Mouse (Mus musculus): ENCODE data around the gene Pik3r6. TPM values are rescaled to one million over a fixed set of nuclear protein-coding genes. Genes with fewer than 3 reads are reported as not detected.
A peak's percentile ranks its signal among the peaks of the same experiment; 100 is the strongest.

The Pik3r6 gene
- polyA plus RNA-seq, 1 experiment: 3.8 TPM

- TF ChIP-seq CTCF (IDR thresholded peaks at IDR 0.05; ENCODE audit: extremely low read depth, insufficient read depth, low read length) (no peak), POLR2A (IDR thresholded peaks at IDR 0.05; ENCODE audit: extremely low read depth, insufficient read depth, low read length) (no peak)
- no peak overlapping the region for H3K4me3 ChIP-seq (ENCODE audit: insufficient read depth, low read length)
- no peak overlapping the region for H3K27ac ChIP-seq (ENCODE audit: insufficient read depth, low read length)
- no peaks in the 10 kb centered on the region for H3K4me1 ChIP-seq (ENCODE audit: control insufficient read depth, insufficient read depth, low read length)
These were observed 61.7 kb downstream of the Pik3r6 start for GRCm38 (mm10) chr11:68564356-68565031.

- no peak for TF ChIP-seq CTCF (IDR thresholded peaks at IDR 0.05; ENCODE audit: extremely low read depth, insufficient read depth, low read length)
- no peak for TF ChIP-seq POLR2A (IDR thresholded peaks at IDR 0.05; ENCODE audit: extremely low read depth, insufficient read depth, low read length)
- H3K4me3 ChIP-seq (ENCODE audit: insufficient read depth, low read length): no peak overlapping the region
- no peak overlapping the region for H3K27ac ChIP-seq (ENCODE audit: insufficient read depth, low read length)
- no peaks in the 10 kb centered on the region for H3K4me1 ChIP-seq (ENCODE audit: control insufficient read depth, insufficient read depth, low read length)
These were observed 62.2 kb downstream of the Pik3r6 start for GRCm38 (mm10) chr11:68565032-68565429.

GRCm38 (mm10) chr11:68566447-68567059 lies 63.7 kb downstream of the Pik3r6 start:
- TF ChIP-seq POLR2A (IDR thresholded peaks at IDR 0.05; ENCODE audit: extremely low read depth, insufficient read depth, low read length) (0 out of 2 replicates have a peak, but pooled peaks have one; percentile 26), CTCF (IDR thresholded peaks at IDR 0.05; ENCODE audit: extremely low read depth, insufficient read depth, low read length) (peak; percentile 71)
- H3K4me3 ChIP-seq (ENCODE audit: insufficient read depth, low read length): peak overlapping the region; percentile 25
- H3K27ac ChIP-seq (ENCODE audit: insufficient read depth, low read length): no peak overlapping the region
- H3K4me1 ChIP-seq (ENCODE audit: control insufficient read depth, insufficient read depth, low read length): no peaks in the 10 kb centered on the region

- no peak overlapping the region for H3K27ac ChIP-seq (ENCODE audit: insufficient read depth, low read length)
- TF ChIP-seq POLR2A (IDR thresholded peaks at IDR 0.05; ENCODE audit: extremely low read depth, insufficient read depth, low read length): no peak
- TF ChIP-seq CTCF (IDR thresholded peaks at IDR 0.05; ENCODE audit: extremely low read depth, insufficient read depth, low read length): no peak
- no peaks in the 10 kb centered on the region for H3K4me1 ChIP-seq (ENCODE audit: control insufficient read depth, insufficient read depth, low read length)
- no peak overlapping the region for H3K4me3 ChIP-seq (ENCODE audit: insufficient read depth, low read length)
These were observed 68.0 kb downstream of the Pik3r6 start for GRCm38 (mm10) chr11:68570861-68571260.

- TF ChIP-seq CTCF (IDR thresholded peaks at IDR 0.05; ENCODE audit: extremely low read depth, insufficient read depth, low read length) (no peak), POLR2A (IDR thresholded peaks at IDR 0.05; ENCODE audit: extremely low read depth, insufficient read depth, low read length) (no peak)
- Histone ChIP-seq H3K4me3 (ENCODE audit: insufficient read depth, low read length) (no peak overlapping the region), H3K27ac (ENCODE audit: insufficient read depth, low read length) (no peak overlapping the region), H3K4me1 (ENCODE audit: control insufficient read depth, insufficient read depth, low read length) (no peaks in the 10 kb centered on the region)
These were observed 74.3 kb downstream of the Pik3r6 start for GRCm38 (mm10) chr11:68577076-68577475.

GRCm38 (mm10) chr11:68579462-68579881 lies 76.7 kb downstream of the Pik3r6 start:
- Histone ChIP-seq H3K27ac (ENCODE audit: insufficient read depth, low read length) (no peak overlapping the region), H3K4me3 (ENCODE audit: insufficient read depth, low read length) (no peak overlapping the region), H3K4me1 (ENCODE audit: control insufficient read depth, insufficient read depth, low read length) (no peaks in the 10 kb centered on the region)
- no peak for TF ChIP-seq CTCF (IDR thresholded peaks at IDR 0.05; ENCODE audit: extremely low read depth, insufficient read depth, low read length)
- TF ChIP-seq POLR2A (IDR thresholded peaks at IDR 0.05; ENCODE audit: extremely low read depth, insufficient read depth, low read length): no peak

- Histone ChIP-seq H3K27ac (ENCODE audit: insufficient read depth, low read length) (no peak overlapping the region), H3K4me3 (ENCODE audit: insufficient read depth, low read length) (no peak overlapping the region), H3K4me1 (ENCODE audit: control insufficient read depth, insufficient read depth, low read length) (no peaks in the 10 kb centered on the region)
- TF ChIP-seq POLR2A (IDR thresholded peaks at IDR 0.05; ENCODE audit: extremely low read depth, insufficient read depth, low read length): no peak
- TF ChIP-seq CTCF (IDR thresholded peaks at IDR 0.05; ENCODE audit: extremely low read depth, insufficient read depth, low read length): no peak
These were observed 77.7 kb downstream of the Pik3r6 start for GRCm38 (mm10) chr11:68580566-68580965.

- Histone ChIP-seq H3K4me3 (ENCODE audit: insufficient read depth, low read length) (no peak overlapping the region), H3K4me1 (ENCODE audit: control insufficient read depth, insufficient read depth, low read length) (no peaks in the 10 kb centered on the region), H3K27ac (ENCODE audit: insufficient read depth, low read length) (no peak overlapping the region)
- TF ChIP-seq CTCF (IDR thresholded peaks at IDR 0.05; ENCODE audit: extremely low read depth, insufficient read depth, low read length) (no peak), POLR2A (IDR thresholded peaks at IDR 0.05; ENCODE audit: extremely low read depth, insufficient read depth, low read length) (peak; percentile 78; the same call in 1 of the 2 replicates)
These were observed 80.4 kb downstream of the Pik3r6 start for GRCm38 (mm10) chr11:68583225-68583624.

- TF ChIP-seq POLR2A (IDR thresholded peaks at IDR 0.05; ENCODE audit: extremely low read depth, insufficient read depth, low read length): no peak
- TF ChIP-seq CTCF (IDR thresholded peaks at IDR 0.05; ENCODE audit: extremely low read depth, insufficient read depth, low read length): no peak
- Histone ChIP-seq H3K27ac (ENCODE audit: insufficient read depth, low read length) (no peak overlapping the region), H3K4me3 (ENCODE audit: insufficient read depth, low read length) (no peak overlapping the region), H3K4me1 (ENCODE audit: control insufficient read depth, insufficient read depth, low read length) (no peaks in the 10 kb centered on the region)
These were observed 81.2 kb downstream of the Pik3r6 start for GRCm38 (mm10) chr11:68583906-68584480.

- TF ChIP-seq CTCF (IDR thresholded peaks at IDR 0.05; ENCODE audit: extremely low read depth, insufficient read depth, low read length): no peak
- no peak for TF ChIP-seq POLR2A (IDR thresholded peaks at IDR 0.05; ENCODE audit: extremely low read depth, insufficient read depth, low read length)
- no peaks in the 10 kb centered on the region for H3K4me1 ChIP-seq (ENCODE audit: control insufficient read depth, insufficient read depth, low read length)
These were observed 83.1 kb downstream of the Pik3r6 start for GRCm38 (mm10) chr11:68585890-68586289.

More at GRCm38 (mm10) chr11:68585890-68586289, 83.1 kb downstream of the Pik3r6 start:
- Histone ChIP-seq H3K4me3 (ENCODE audit: insufficient read depth, low read length) (no peak overlapping the region), H3K27ac (ENCODE audit: insufficient read depth, low read length) (no peak overlapping the region)

All from cortical plate, adult 2 months (tissue).